Mouse (Mus musculus) CD4-positive, CD25-positive, alpha-beta regulatory T cell, adult 4 months (primary cell): ENCODE results near the gene Plce1. TPM values are rescaled to one million over a fixed set of nuclear protein-coding genes. Genes with fewer than 3 reads are reported as not detected.
"Not testable (repeated sequence)": the region's sequence is repeated elsewhere in the genome, so short reads cannot be mapped to it uniquely, and the experiment has no call there.

Experiments
- ATAC-seq: one replicate; pipeline ENCODE4 v1.8.0; 2017
- polyA plus RNA-seq, 2 experiments: library from polyadenylated mRNA; unstranded; fragments of 100-300 nt; shearing (Covaris generic); gene quantifications; one replicate each; pipeline ENCODE4 v1.2.1; 2017

Plce1 gene
- polyA plus RNA-seq, 2 experiments from 2014 or later, result 0.09 to 0.20 TPM

DNA sequence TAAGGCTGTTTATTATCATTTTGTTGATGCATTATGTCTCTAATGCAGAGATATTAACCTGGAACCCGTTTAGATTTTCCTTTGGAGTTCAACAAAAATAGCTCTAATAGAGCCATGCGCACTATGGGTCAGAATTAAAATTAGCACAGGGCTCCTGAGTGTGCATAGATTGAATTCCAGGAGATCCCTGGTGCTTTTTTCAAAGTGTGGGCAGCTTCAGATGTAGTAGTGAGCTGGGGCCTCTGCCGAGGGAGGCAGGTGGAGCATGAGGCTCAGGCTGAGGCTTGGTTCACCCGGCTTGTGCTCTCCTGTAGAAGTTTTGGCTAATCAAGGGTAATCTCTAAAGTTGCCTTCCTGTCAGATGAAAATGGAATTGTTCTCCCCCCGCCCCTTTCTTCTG, 17.3 kb downstream of the Plce1 start:
- no peak for ATAC-seq

DNA sequence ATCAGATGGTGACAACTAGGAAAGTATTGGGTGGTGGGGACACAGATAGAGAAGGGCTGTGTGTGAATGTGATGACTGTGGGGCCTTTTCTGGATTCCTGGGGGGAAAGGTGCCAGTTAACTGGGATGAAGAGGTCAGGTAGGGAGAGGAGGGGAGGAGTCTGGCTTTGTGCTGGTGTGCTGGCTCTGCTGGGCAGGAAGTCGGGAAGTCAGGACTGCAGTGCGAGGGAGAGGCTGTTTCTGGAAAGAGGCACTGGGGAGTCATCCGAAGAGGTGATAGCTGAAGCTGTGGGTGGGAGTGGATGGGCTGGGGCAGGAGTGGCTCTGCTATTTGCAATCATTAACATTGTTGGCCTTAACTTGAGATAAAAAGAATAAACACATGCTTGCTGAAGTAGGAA, 23.7 kb downstream of the Plce1 start:
- no peak for ATAC-seq

DNA sequence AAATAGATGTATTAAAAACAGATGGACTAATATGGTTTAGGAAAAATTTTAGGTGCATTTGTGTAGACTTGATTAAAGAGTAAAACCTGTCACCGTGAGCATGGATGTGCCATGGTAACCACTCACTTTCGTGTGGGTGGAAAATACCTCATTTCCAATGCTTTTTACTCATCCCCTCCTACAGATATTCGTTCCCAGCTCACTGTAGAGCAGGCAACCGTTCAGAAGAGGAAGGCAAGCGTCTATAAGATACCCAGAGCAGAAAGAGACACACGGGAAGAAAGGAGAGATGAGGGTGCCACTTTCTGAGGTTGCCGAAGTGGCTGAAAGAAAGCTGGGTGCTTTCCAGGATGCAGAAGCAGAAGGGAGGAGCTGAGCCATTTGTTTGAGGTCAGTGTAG, 25.2 kb downstream of the Plce1 start:
- ATAC-seq, result no peak

DNA sequence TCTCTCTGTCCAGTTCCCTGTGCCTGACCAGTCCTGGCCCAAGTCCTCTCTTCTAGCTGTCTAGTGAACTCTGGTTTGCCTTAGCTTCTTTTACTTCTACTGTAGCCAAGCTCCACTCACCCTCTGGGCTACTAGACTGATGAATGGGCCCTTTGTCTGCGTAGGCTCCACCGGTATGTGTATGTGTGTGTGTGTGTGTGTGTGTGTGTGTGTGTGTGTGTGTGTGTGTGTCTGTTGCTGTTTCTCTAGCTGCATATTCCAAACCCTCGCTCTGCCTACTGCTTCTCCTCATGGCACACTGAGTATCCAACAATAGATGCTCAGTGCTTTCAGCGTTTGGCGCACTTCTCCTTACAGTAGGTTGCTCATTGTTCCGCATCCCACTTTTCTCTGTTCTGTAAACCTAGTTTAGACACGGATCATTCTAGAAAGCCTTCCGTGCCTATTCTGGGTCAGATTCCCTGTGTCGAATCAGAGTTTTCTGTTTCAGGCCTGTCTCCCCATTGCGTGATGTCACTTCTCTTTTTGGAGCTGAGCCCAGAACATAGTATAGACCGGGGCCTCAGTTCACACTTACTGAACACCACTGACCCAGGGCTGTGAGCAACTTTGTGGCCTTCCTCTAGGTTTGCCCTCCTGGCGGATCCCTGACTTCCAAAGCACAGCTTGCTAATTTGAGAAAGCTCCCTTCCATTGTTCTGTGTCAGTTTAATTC, 26.5 kb downstream of the Plce1 start:
- no peak for ATAC-seq

DNA sequence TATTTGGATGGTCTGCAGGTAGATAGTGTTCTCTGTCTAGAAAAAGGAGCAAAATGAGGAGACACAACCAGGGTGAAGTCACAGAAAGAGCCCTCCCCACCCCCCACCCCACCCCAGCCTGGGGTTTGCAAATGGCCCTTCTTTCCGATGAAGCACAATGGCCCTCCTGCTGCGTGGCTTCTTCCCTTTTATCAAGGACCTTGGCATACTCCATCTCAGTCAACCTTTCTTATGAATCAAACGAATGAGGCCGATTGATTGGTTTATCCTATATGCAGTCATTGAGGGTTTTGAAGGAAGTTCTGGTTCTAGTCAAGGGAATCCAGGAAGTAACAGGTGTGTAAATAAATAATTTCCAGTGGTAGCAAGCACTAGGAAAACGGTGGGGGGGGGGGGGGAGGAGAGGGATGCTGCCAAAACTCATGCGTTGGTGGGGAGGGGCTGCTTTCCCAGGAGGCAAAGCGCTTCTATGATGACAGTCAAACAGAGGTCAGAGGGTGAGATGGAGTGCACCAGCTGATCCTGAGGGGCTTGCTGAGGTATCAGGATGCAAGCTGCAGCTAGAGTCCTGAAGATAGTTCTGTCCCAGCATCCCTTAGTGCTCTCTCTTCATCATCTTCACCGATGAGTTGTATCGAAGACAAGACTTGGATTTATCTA, 27.2 kb downstream of the Plce1 start:
- no peak for ATAC-seq

DNA sequence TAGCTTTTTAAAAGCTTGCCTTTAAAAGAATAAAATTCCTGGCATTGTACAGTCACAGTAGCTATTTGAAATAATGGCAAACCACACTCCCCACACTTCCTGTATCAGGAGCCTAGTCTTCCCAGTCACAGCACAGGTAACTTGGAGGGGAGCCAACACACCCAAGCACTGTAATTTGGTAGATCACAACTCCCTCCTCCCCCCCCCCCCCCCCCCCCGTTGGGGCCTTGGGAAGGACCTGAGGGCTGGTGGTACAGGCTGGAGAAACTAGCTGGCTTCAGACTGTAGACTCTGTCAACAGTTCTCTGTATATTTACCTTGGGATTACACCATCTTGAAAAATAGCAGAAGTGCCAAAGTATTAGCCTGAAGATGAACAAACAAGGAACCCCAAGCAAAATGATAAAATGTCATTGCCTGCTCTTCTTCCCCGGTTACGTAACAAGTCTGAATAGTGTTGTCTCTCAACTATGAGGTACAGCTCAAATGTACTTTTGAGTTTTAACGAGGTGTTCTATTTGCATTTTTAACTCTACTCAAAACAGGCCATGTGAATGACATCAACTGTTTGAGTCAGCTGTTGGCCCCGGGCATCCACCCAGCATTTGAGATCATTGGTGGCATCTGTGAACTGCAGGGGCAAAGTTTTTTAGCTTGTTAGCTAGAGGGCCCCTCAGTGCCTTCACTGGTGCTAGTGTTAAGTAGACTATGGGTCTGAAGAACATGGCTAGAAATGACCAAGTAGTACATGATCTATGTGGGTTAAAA, 33.7 kb downstream of the Plce1 start:
- ATAC-seq, result no peak

DNA sequence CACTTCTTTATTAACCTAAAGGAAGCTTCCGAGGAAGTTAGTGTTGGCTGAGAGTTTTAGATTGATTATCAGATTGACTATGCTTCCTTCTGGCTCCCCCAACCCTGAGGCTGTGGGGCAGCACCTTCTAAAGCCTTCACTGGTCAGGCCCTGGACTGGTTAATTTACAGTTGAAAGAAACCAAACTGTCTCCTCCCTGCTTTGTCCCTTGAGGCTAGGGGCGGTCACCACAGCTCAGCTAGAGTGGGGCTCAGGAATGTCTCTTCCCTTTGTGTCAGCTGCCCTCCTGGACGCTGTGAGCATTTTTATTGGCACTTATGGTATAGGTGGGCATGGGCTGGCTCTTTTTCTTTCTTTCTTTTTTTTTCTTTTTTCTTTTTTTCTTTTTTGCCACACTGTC, 45.9 kb downstream of the Plce1 start:
- no peak for ATAC-seq

DNA sequence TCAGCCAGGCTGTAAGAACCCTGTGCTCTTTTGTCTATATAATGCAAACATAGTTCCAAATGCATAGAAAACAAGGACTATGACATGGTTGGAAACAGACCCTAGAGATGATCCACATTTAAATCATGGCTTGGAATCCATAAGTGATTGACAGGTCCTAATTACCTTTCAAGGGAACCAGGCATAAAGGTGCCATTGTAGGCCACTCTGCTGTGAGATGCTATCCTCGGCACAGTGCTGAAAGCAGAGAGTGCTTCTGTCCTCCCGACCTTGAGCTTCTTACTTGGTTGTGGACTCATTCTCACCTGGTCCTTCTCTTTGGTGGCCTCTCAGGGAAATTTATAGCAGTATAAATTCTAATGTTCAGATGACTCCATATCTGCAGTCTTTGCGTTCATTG, 46.6 kb downstream of the Plce1 start:
- ATAC-seq, result no peak

DNA sequence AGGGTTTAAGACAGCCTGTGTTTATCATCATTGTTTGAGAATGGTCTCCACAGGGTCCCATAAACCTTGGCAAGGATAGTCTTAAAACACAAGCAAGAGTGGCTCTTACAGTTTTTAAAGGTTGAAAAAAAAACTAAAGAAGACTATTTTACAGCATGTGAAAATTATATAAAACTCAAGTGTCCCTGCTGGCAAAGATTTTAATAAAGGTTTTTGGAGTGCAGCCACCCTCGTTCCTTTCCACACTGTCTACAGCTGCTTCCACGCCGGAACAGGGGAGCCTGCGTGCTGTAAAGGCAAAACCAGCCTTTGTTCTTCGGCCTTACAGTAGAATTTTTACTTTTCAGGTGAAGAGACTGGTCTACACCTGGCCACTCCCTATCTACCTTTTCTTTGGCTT, 52.3 kb downstream of the Plce1 start:
- no peak for ATAC-seq

DNA sequence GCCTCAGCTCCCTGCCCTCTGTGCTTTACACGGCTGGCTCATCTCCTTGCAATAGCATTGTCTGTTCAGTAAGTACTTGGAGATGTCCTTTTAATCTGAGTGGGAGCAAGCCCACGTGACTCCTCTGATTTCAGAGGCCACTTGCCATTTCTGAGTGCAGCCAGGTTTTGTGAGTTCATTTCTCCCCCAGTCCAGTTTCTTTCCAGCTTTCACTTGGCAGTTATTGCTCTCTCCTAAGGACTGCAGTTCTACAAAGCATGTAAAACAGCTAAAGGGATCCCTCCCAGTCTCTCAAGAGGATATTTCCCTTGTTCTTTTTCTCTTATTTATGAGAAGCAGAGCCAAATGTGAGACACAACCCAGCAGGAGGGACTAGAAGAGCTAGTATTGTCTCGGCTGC, 58.4 kb downstream of the Plce1 start:
- ATAC-seq, result no peak

DNA sequence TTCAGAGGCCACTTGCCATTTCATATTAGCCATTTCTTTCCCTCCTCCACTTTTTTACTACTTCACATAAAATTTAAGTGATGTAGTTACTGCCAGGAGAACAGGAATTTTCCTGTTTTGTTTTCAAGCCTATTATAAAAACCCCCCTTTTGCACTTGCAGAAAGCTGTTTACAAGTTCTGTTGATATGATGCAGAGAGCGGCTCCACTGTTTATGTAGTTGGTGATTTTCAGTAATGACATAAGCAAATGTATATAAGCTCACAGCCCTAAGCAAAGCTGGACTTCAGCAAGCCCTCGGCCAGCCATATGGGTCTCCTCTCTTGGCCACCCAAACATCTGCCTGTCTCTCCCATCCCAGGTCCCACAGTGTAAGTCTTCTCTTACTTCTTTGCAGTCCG, 59.6 kb downstream of the Plce1 start:
- no peak for ATAC-seq

DNA sequence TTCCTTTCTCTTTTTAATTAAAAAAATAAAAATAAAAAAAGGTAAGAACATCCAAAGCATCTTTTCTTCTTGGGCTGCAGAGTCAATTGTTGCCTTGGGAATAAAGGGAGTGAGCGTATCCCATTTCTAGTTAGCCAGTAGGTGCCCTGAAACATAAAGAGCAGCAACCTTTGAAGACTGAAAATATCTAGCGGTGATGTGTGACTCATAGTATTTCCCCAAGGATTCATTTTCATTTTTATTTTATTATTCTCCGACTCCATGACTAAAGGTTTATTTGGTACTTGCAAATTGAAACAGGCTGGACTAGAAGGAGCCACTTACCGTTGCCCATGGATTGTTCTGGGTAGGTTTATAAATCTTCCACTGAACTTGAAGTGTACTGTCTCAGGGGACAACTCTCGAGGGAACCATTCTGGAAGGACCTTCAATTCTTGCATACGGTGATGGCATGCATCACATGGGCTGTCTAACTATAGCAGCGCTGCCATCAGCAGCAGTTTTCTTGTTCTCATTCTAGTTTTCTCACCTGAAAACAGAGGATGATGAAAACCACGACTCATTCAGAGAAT, 68.7 kb downstream of the Plce1 start:
- ATAC-seq, result no peak

DNA sequence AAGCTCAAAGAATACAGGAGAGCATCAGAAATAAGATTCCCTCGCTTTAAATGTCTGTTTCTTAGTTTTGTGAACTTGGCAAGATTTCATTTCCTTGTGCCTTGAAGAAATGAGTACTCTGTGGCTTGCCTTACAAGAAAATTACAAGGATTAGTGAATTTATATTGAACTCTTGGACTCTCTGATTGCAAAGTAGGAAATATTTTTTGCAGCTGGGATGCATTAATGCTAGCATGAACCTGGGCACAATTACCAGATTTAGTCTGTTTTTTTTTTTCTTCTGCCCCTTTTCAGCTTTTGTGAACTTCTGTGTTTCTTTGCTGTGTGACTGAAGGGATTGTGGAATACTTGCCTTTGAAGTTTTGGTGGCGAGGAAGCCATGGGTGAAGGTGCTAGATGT, 72.6 kb downstream of the Plce1 start:
- no peak for ATAC-seq

DNA sequence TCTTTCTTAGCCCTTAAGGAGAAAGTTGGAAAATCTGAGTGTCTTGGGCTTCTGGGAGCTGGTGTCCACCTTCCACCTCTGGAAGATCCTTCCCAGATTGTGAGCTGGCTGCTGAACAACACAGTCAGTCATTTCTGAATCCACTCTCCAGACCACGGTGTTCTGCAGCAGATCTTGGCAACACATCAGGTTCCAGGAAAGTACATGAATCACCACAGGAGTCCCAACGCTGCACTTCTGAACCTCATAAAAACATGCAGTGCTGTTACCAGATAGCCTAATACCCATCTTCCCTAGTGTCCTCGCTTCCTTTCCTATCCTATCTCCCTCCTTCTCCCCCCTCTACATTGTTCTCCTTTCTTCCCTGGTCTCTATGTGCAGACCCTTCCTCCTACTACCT, 74.5 kb downstream of the Plce1 start:
- ATAC-seq, result no peak

DNA sequence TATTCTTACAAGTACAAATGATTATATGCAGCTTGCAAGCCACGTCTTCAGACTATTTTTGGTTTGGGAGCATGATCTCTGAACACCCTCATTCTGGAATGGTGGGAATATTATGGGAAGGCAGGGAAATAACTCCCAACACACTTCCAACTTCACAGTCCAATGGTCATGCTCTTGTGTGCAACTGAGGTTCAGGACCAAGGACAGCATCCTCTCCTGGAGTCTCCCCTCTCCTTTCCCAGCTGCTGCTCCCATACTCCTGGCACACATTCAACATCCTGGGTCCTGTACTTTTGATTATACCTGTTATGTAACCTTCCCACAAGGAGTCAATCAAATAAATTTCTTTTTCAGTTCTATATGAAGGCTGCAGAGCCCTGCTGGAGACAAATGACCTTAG, 77.9 kb downstream of the Plce1 start:
- ATAC-seq, result no peak

DNA sequence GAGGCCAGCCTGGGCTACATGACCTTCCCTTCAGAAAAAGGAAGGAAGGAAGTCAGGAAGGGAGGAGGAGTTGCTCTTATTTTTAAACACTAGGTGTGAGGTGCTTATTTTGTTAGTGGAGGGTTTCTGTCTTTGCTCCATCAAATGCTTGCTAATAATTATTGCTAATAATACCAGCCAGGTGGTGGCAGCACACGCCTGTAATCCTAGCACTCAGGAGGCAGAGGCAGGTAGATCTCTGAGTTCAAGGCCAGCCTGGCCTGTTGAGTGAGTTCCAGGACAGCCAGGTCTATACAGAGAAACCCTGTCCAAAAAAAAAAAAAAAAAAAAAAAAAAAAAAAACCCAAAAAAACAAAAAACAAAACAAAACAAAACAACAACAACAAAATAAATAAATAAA, 81.0 kb downstream of the Plce1 start:
- not testable (repeated sequence) for ATAC-seq

DNA sequence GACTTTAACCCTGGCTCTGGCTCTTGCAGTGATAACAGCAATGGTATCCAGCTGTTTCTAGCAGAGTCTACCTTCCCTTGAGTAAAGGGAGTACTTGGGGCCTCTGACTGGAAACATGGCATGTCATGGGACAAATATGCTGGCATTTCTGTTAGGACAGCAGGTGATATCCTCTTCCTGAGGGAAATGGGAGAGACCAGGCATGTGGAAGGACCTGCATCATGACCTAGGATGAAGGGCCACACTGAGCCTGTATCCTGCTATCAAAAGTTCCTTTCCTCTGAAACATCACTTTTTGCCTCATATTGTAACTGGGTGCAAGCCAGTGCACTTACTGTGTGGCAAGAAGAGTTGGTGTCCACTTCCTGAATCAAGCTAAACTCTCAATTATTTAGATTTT, 85.2 kb downstream of the Plce1 start:
- no peak for ATAC-seq

DNA sequence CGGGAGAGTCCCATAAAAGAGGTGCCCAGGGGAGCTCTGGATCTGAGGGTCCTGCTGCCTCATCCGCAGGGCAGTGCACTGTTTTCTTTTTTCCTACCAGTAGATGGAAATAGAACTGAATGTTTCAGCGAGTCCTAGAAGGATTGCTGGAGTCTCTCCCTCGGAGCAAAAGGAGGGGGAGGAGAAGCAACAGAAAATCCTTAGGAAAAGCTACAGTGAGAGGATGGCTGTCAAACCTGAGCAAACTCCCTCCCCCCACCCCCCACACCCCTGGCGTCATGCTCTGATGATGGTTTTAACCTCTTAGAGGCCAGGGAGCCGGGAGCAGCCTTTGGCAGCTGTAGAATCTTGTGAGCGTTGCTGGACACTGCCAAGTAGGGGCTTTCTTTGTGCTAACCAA, 85.8 kb downstream of the Plce1 start:
- no peak for ATAC-seq

DNA sequence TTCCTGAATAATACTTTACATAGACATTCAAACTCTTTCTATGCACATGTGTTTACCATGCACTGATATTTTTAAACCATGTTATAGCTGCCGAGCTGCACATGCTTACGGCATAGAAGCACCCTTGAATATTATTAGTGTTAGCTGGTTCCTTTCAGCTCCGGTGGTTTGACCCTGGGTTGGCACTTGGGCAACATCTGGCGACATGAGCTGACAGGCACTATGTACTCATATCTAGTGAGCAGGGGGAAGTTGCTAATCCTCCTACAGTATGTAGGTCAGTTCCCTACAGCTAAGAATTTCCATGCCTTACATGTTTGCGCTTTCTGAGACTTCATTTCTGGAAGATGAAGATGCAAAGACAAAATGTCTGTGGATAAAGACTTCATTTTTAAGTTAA, 86.4 kb downstream of the Plce1 start:
- ATAC-seq, result no peak

DNA sequence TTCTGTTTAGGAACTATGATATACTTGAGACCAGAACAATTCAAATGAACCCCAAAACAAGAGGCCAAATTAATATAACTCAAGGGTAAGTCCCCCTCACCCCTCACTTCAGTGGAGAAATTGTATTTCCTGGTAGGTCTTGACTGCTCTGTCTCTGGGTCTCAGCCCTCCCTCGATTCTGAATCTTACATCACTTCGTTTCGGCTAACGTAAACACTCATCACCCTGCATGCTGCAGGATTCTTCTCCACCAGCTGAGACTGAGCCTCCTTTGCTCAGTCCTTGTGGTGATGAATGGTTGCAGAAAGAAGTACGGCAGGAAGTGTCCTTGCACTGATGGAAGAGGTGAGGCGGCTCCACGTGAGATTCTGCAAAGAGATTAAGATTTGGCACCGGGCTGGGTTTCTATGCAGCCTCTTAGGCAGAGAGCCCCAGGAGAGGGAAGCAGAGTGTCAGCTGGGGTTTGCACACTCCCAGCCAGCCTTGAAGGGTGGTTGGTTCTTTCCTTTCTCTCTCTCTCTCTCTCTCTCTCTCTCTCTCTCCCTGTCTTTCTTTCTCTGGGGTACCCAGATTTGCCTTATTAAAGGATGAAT, 97.7 kb downstream of the Plce1 start:
- no peak for ATAC-seq

DNA sequence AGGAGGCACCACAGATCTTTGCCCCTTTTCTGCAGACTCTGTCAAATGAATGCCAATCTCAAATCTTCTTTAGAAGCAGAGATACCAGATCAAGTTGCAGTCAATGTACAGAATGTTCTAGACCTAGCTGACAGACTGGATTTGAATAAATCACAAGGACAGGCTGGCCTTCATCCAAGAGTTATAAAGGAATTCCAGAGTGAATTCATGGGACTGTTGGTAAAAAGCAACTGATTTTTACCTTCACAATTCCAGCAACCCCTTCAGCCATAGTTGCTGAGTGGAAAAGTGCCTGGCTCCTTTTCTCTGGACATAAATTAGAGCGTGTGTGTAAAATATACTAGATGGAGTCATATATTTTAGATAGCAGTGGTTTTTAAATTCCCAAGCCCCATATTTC, 102.0 kb downstream of the Plce1 start:
- ATAC-seq, result no peak

DNA sequence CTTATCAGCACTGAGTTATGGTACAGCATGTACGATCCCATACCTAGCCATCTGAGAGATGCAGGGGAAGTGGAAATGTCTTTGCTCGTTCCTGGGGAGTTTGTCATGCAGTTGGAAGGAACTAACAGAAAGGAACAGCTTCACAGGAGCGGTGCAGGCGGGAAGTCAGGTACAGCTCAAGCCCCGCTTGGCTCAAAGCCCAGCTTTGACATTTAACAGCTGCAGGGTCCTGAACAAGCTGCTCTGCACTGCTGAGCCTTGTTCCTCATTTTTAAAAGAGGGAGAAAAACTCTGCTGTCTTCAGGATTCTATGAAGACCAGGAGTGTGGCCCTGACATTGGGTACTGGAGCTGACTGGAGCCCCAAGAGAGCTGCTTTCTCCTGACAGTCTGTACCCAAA, 106.7 kb downstream of the Plce1 start:
- ATAC-seq, result no peak

DNA sequence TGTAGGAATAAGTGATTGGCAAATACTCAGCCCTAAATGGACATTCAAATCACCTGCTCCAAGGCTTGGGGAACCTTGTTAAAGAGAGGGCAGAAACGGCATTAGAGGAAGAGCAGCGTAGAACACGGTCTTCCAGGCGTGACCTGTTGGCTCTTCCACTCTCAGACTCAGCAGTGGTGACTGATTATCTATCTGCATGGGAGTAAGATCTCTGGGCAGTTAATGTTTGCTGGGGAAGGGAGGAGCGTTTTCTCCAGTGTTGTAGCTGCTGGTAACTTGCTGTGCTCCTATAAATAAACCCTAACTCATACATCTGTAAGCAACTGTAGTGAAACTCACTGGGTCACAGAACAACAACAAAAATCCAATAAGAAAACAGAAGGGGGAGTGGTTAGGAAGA, 108.6 kb downstream of the Plce1 start:
- no peak for ATAC-seq
